Mouse (Mus musculus) adrenal gland, postnatal 25 days (tissue): ENCODE data around the gene Sgta. TPM values are rescaled to one million over a fixed set of nuclear protein-coding genes. Genes with fewer than 3 reads are reported as not detected.

ENCODE experiments used
- microRNA-seq, 2 experiments: library from miRNA; unstranded; fragments of <30 nt; microRNA quantifications; one replicate each; pipeline ENCODE4 v1.2.0; 2021
- total RNA-seq: library from RNA; stranded (reverse); gene quantifications from 2 replicates; pipeline ENCODE4 v1.2.3, GENCODE M21; 2021

The Sgta gene
- total RNA-seq, 1 experiment from 2014 or later, result 198 TPM

Small RNAs within 50 kb of the gene (microRNA-seq; reads per million reads assigned to microRNA genes)
- 0 reads per million in 2 experiments for gene Mir5615-1
- 0 reads per million in 2 experiments for gene Mir5615-2

Other genes starting within 250 kb of the Sgta start
- 6.7 and 8.7 TPM in 2 replicates for gene Jsrp1, start 246.7 kb downstream of the Sgta start, total RNA-seq
- gene Oaz1, start 233.5 kb downstream of the Sgta start, total RNA-seq, result 742 and 955 TPM in 2 replicates
- gene Lingo3, start 216.1 kb downstream of the Sgta start, total RNA-seq, result 3.5 and 5.1 TPM in 2 replicates
- gene Lsm7, start 205.0 kb downstream of the Sgta start, total RNA-seq, result 42.8 and 49.8 TPM in 2 replicates
- gene Sppl2b, start 204.9 kb downstream of the Sgta start, total RNA-seq, result 38.8 and 48.5 TPM in 2 replicates
- gene Tmprss9, start 188.3 kb downstream of the Sgta start, total RNA-seq, result not detected in 2 replicates
- gene Timm13, start 159.2 kb downstream of the Sgta start, total RNA-seq, result 188 and 208 TPM in 2 replicates
- gene Lmnb2, start 141.9 kb downstream of the Sgta start, total RNA-seq, result 14.4 and 15.2 TPM in 2 replicates
- 15.3 and 15.4 TPM in 2 replicates for gene Gadd45b, start 130.1 kb downstream of the Sgta start, total RNA-seq
- 4.5 and 7.8 TPM in 2 replicates for gene Gng7, start 45.2 kb downstream of the Sgta start, total RNA-seq
- 1.9 and 2.9 TPM in 2 replicates for gene Diras1, start 34.5 kb downstream of the Sgta start, total RNA-seq
- 45.1 and 80.7 TPM in 2 replicates for gene Slc39a3, start 22.8 kb downstream of the Sgta start, total RNA-seq
- 54.3 and 80.2 TPM in 2 replicates for gene Thop1, start 9.9 kb upstream of the Sgta start, total RNA-seq
- gene Creb3l3, start 38.7 kb upstream of the Sgta start, total RNA-seq, result 1.6 and 2.7 TPM in 2 replicates
- gene Map2k2, start 45.7 kb upstream of the Sgta start, total RNA-seq, result 182 and 184 TPM in 2 replicates
- 72.8 and 96.8 TPM in 2 replicates for gene Zbtb7a, start 75.0 kb upstream of the Sgta start, total RNA-seq
- gene Pias4, start 107.7 kb upstream of the Sgta start, total RNA-seq, result 33.1 and 36.9 TPM in 2 replicates
- gene Eef2, start 116.5 kb upstream of the Sgta start, total RNA-seq, result 1,495 and 1,572 TPM in 2 replicates
- 70.8 and 76.5 TPM in 2 replicates for gene Dapk3, start 122.8 kb upstream of the Sgta start, total RNA-seq
- not detected in 2 replicates for gene 4930442H23Rik, start 123.7 kb upstream of the Sgta start, total RNA-seq
- not detected in 2 replicates for gene Nmrk2, start 141.9 kb upstream of the Sgta start, total RNA-seq
- 1.0 and 2.8 TPM in 2 replicates for gene Atcay, start 170.7 kb upstream of the Sgta start, total RNA-seq
- gene Zfr2, start 173.0 kb upstream of the Sgta start, total RNA-seq, result 14.0 and 22.3 TPM in 2 replicates
- 0.82 and 1.4 TPM in 2 replicates for gene Matk, start 192.8 kb upstream of the Sgta start, total RNA-seq
- 116 and 128 TPM in 2 replicates for gene Mrpl54, start 206.8 kb upstream of the Sgta start, total RNA-seq
- gene Apba3, start 206.8 kb upstream of the Sgta start, total RNA-seq, result 70.4 and 110 TPM in 2 replicates
- gene Tjp3, start 231.4 kb upstream of the Sgta start, total RNA-seq, result 0.18 TPM in 1 of 2 replicates, not detected in the other
- gene Pip5k1c, start 232.8 kb upstream of the Sgta start, total RNA-seq, result 44.6 and 51.8 TPM in 2 replicates